Mouse (Mus musculus): Measurements from ENCODE around the gene Rpl10-ps3. TPM values are rescaled to one million over a fixed set of nuclear protein-coding genes. Genes with fewer than 3 reads are reported as not detected.

Gene Rpl10-ps3
- polyA plus RNA-seq, 1 experiment: 66.9 TPM

GRCm38 (mm10) chr9:50351746-50352145, 7.0 kb upstream of the Rpl10-ps3 start:
- no peak for TF ChIP-seq POLR2A (IDR thresholded peaks at IDR 0.05; ENCODE audit: extremely low read depth, insufficient read depth, low read length)
- Histone ChIP-seq H3K4me1 (ENCODE audit: control insufficient read depth, insufficient read depth, low read length) (no peaks in the 10 kb centered on the region), H3K27ac (ENCODE audit: insufficient read depth, low read length) (no peak overlapping the region), H3K4me3 (ENCODE audit: insufficient read depth, low read length) (no peak overlapping the region)

- H3K4me3 ChIP-seq (ENCODE audit: insufficient read depth, low read length): no peak overlapping the region
- no peaks in the 10 kb centered on the region for H3K4me1 ChIP-seq (ENCODE audit: control insufficient read depth, insufficient read depth, low read length)
- TF ChIP-seq CTCF (IDR thresholded peaks at IDR 0.05; ENCODE audit: extremely low read depth, insufficient read depth, low read length) (no peak), POLR2A (IDR thresholded peaks at IDR 0.05; ENCODE audit: extremely low read depth, insufficient read depth, low read length) (no peak)
- H3K27ac ChIP-seq (ENCODE audit: insufficient read depth, low read length): no peak overlapping the region
Measured at GRCm38 (mm10) chr9:50350571-50350970, 5.8 kb upstream of the Rpl10-ps3 start.

- TF ChIP-seq POLR2A (IDR thresholded peaks at IDR 0.05; ENCODE audit: extremely low read depth, insufficient read depth, low read length): no peak
- TF ChIP-seq CTCF (IDR thresholded peaks at IDR 0.05; ENCODE audit: extremely low read depth, insufficient read depth, low read length): no peak
- Histone ChIP-seq H3K4me1 (ENCODE audit: control insufficient read depth, insufficient read depth, low read length) (no peaks in the 10 kb centered on the region), H3K4me3 (ENCODE audit: insufficient read depth, low read length) (no peak overlapping the region), H3K27ac (ENCODE audit: insufficient read depth, low read length) (no peak overlapping the region)
Measured at GRCm38 (mm10) chr9:50349156-50349555, 4.4 kb upstream of the Rpl10-ps3 start.

GRCm38 (mm10) chr9:50348256-50348655, 3.5 kb upstream of the Rpl10-ps3 start:
- Histone ChIP-seq H3K4me1 (ENCODE audit: control insufficient read depth, insufficient read depth, low read length) (no peaks in the 10 kb centered on the region), H3K4me3 (ENCODE audit: insufficient read depth, low read length) (no peak overlapping the region), H3K27ac (ENCODE audit: insufficient read depth, low read length) (no peak overlapping the region)
- TF ChIP-seq POLR2A (IDR thresholded peaks at IDR 0.05; ENCODE audit: extremely low read depth, insufficient read depth, low read length): no peak
- no peak for TF ChIP-seq CTCF (IDR thresholded peaks at IDR 0.05; ENCODE audit: extremely low read depth, insufficient read depth, low read length)

- TF ChIP-seq CTCF (IDR thresholded peaks at IDR 0.05; ENCODE audit: extremely low read depth, insufficient read depth, low read length) (no peak), POLR2A (IDR thresholded peaks at IDR 0.05; ENCODE audit: extremely low read depth, insufficient read depth, low read length) (no peak)
Measured at GRCm38 (mm10) chr9:50335539-50336325, 9.0 kb downstream of the Rpl10-ps3 start.

GRCm38 (mm10) chr9:50333413-50333812, 11.4 kb downstream of the Rpl10-ps3 start:
- Histone ChIP-seq H3K4me1 (ENCODE audit: control insufficient read depth, insufficient read depth, low read length) (no peaks in the 10 kb centered on the region), H3K27ac (ENCODE audit: insufficient read depth, low read length) (no peak overlapping the region), H3K4me3 (ENCODE audit: insufficient read depth, low read length) (no peak overlapping the region)
- TF ChIP-seq CTCF (IDR thresholded peaks at IDR 0.05; ENCODE audit: extremely low read depth, insufficient read depth, low read length) (peak; percentile 79), POLR2A (IDR thresholded peaks at IDR 0.05; ENCODE audit: extremely low read depth, insufficient read depth, low read length) (no peak)

More at GRCm38 (mm10) chr9:50335539-50336325, 9.0 kb downstream of the Rpl10-ps3 start:
- H3K4me1 ChIP-seq (ENCODE audit: control insufficient read depth, insufficient read depth, low read length): no peaks in the 10 kb centered on the region
- no peak overlapping the region for H3K4me3 ChIP-seq (ENCODE audit: insufficient read depth, low read length)
- no peak overlapping the region for H3K27ac ChIP-seq (ENCODE audit: insufficient read depth, low read length)

- H3K27ac ChIP-seq (ENCODE audit: insufficient read depth, low read length): no peak overlapping the region
- TF ChIP-seq CTCF (IDR thresholded peaks at IDR 0.05; ENCODE audit: extremely low read depth, insufficient read depth, low read length) (no peak), POLR2A (IDR thresholded peaks at IDR 0.05; ENCODE audit: extremely low read depth, insufficient read depth, low read length) (no peak)
- no peaks in the 10 kb centered on the region for H3K4me1 ChIP-seq (ENCODE audit: control insufficient read depth, insufficient read depth, low read length)
- no peak overlapping the region for H3K4me3 ChIP-seq (ENCODE audit: insufficient read depth, low read length)
Measured at GRCm38 (mm10) chr9:50324355-50325225, 20.2 kb downstream of the Rpl10-ps3 start.

- no peak overlapping the region for H3K4me3 ChIP-seq (ENCODE audit: insufficient read depth, low read length)
- no peak for TF ChIP-seq POLR2A (IDR thresholded peaks at IDR 0.05; ENCODE audit: extremely low read depth, insufficient read depth, low read length)
- TF ChIP-seq CTCF (IDR thresholded peaks at IDR 0.05; ENCODE audit: extremely low read depth, insufficient read depth, low read length): peak; percentile 21; the same call in 1 of the 2 replicates
- peaks cover 2% of the 10 kb centered on the region; the same call in 1 of the 2 replicates for H3K4me1 ChIP-seq (ENCODE audit: control insufficient read depth, insufficient read depth, low read length)
- H3K27ac ChIP-seq (ENCODE audit: insufficient read depth, low read length): no peak overlapping the region
Measured at GRCm38 (mm10) chr9:50320729-50321128, 24.0 kb downstream of the Rpl10-ps3 start.

GRCm38 (mm10) chr9:50319506-50319905, 25.3 kb downstream of the Rpl10-ps3 start:
- H3K4me3 ChIP-seq (ENCODE audit: insufficient read depth, low read length): no peak overlapping the region
- no peak for TF ChIP-seq CTCF (IDR thresholded peaks at IDR 0.05; ENCODE audit: extremely low read depth, insufficient read depth, low read length)
- H3K27ac ChIP-seq (ENCODE audit: insufficient read depth, low read length): no peak overlapping the region
- peaks cover 2% of the 10 kb centered on the region; the same call in 1 of the 2 replicates for H3K4me1 ChIP-seq (ENCODE audit: control insufficient read depth, insufficient read depth, low read length)
